Mouse (Mus musculus) T-helper 1 cell (primary cell): ENCODE results near the gene Ifitm3.
"Not testable (repeated sequence)": the region's sequence is repeated elsewhere in the genome, so short reads cannot be mapped to it uniquely, and the experiment has no call there.

Experiments used
- in situ Hi-C: fragments of 300-600 bp; cut with MboI, MseI; formaldehyde crosslinking; loops from one replicate; pipeline ENCODE4 v1.15.1; 2025; ENCODE audit warnings: high pct_unique_total_duplicates

Ifitm3 gene

DNA sequence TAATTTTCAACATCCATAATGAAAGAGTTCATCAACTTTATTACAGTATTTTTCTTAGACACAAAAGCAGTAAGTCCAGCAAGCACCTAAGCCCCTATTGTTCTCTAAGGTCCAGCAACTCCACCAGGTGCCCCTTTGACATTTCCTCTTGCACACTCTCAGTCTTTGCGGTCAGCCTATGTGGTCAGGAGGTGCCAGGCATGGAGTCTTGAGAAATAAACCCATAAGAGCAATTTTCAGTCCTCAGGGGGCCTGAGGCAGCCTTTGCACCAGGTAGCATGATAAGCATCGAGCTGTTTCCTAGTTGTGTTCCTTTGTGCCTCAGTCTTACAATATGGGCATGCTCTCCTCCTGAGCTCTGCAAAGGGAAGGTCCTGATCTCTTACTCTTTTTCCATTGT, 26.1 kb upstream of the Ifitm3 start:
- in situ Hi-C loops = not testable (repeated sequence)

DNA sequence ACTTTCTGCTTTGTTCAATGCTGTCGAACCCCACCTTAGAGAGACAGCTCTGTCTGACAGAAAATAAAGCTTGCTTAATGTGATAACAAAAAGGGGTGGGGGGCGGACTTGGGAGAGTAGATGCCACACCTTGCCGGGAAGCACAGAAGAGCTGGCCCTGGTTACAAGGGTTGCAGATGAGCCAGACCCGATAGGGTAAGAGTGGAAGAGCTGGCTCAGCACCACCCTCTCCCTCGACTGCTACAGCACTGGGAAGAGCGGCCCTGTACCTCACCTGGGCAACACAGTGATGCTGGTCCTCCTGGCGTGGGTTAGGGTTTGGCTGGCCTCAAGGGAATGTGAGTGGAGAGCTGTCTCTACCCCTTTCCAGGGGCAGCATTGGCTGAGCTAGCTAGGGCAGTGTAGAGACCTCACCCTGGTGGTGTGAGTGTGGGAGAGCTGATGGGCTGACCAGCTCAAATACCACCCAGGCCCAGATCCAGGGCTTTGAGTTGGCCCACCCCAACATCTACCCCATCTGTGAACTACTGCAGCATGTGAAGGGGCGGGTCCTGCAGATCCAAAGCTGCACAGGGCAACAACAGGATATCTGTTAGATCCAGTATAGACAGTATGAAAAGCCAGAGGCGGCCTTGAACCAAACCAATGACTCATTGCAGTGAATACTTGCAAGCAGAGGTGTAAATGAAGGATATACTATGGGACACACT, 22.0 kb upstream of the Ifitm3 start:
- in situ Hi-C loops = no loop called here

DNA sequence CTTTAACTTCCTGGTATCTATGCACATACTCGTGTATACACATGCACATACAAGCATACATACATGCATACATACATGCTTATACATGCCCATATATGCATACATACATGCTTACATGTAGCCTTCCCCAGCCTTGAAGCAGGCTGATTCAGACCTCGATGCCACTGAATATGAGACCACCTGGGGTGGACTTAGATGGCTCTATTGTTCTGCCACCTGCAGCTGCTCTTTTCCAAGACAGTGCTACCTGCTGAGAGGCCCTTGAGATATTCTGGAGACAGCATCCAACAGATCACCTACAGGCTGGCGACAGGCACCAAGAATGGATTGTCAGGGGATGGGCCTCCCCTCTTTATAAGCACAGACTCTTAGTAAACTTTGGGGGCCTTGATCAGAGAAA, 19.8 kb upstream of the Ifitm3 start:
- in situ Hi-C loops = no loop called here

DNA sequence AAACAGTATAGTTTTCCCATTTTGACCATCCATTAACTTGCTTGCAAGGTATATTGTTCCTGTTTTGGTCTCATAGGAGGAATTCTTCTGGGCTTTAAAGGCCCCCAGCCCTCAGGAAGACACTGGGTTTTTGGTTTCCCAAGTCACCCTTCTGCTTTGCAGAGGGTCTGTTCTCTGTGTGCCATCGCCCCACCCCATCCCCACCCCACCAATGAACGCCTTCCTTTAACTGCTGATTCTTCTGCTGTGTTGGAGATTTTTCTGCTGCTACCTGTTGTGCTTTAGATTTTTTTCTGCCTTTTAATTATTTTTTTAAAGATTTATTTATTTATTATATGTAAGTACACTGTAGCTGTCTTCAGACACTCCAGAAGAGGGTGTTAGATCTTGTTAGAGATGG, 18.3 kb upstream of the Ifitm3 start, which contains the start of gene Gm17387:
TSS of gene Gm17387 (plus strand) at position 301 of the 400 bp plus-strand sequence.
- in situ Hi-C loops = no loop called here

DNA sequence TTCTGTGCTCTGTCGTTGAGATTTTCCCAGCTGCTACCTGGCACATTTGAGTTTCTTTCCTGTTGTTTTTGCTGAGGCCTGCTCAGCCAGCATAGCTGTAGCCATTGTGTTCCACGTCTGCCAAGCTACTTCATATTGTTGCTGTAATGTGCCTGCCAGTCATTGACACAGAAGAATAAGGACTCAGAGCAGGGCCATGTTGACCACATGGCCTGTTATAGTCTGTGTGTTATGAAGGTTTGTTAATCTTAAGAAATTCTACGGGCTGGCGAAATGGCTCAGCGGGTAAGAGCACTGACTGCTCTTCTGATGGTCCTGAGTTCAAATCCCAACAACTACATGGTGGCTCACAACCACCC, 16.1 kb upstream of the Ifitm3 start:
- in situ Hi-C loops = no loop called here

DNA sequence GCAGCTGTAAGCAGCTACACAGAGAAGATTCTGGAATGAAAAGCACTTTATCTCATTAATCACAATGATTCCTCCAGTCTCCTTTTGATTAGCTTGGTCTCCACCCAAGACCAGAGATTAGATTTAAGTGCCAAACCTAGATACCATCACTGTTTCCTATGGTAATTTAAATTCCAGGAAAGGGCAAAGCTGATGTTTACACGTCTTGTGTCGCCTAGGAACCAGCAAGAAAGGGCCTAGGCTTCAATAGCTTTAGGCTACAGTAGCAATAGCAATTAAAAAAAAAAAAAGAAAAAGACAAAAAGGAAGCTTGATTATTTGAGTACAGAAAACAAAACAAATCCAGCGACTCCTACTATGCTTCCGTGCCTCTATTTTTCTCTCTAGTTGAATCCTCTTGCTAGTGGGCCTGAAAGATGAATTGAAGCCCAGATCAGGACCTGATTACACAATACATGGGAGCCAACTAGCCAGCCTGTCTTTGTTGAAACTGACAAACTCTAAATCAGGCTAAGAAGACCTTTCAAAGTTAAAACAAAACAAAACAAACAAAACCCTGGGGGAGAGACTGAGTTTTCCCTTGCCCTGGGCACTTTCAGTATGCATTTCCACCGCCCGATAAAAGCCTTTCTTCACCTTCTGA, 15.6 kb upstream of the Ifitm3 start:
- in situ Hi-C loops = no loop called here

DNA sequence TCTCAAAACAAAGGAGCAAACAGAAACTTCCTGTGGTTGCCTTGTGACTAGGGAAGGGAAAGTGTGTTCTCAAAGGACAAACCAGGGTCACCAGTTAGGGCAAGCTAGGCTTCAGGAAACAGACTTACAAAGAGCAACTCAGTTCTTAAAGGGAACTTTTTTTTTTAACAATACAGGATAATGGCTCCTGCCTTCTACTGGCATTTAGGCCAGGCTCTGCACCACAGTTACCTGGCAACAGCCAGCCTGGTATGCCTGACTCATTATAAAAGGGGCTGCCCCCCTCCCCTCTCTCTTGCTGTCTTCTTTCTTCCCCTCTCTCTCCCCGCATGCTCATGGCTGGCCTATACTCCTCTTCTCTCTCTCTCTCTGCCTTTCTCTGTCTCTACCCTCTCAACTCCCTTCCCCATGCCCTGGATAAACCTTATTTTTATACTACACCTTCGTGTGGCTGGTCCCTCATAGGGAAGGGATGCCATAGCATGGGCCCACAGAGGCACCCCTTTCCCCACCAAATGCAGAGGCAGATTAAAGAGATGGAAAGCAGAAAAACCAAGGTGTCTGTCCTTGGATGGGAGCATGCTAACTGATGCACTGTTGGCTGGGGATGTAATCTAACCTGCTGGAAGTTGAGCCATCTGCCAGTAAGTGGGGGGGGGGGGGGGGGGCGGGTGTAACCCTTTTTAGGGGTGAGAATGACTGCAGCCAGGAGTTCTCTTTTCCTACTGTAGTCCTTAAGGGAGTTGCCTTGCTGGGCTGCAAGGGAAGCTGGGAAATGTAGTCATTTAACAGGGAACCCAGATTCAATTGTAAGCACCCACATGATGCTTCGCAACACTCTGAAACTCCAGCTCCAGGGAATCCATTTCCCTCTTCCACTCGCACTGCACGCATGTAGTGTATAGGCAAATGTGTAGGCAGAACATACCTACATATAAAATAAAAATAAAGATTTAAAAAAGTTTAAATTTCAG, 14.6 kb upstream of the Ifitm3 start:
- in situ Hi-C loops = no loop called here

DNA sequence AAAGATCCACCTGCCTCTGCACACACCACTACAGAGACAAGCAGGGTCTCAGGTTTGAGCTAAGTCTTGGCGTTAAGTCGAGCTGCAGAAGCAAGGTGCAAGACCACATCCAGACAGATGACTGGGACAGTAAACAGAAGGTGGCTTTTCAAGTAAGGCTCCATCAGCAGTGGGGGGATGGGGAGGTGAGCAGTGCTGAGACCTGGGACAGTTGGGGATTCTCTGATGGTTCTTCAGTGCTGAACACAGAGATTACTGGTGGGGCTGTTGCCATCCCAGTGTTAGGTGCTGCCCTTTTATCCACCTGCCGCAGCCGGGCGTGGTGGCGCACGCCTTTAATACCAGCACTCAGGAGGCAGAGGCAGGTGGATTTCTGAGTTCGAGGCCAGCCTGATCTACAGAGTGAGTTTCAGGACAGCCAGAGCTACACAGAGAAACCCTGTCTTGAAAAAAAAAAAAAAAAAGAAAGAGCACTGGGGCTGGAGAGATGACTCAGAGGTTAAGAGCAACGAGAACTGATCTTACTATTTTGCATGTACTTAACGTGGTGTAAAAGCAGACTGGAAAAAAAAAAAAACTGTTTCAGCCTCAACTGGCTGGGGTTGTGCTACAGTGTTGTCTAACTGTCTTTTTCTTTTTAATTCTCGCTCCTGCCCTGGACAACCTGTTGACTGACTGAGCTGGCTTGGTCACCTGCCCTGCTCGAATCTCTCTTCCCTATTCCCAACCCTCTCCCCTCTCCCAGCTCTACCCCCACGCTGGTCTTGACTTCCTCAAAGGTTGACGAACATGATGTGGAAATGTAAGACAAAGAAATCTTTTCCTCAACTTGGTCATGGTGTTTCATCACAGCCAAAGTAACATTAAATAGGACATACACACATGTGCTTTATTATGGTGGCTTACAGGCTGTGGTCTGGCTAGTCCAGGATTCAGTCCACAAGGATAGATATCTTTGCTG, 11.2 kb upstream of the Ifitm3 start:
- in situ Hi-C loops = no loop called here

DNA sequence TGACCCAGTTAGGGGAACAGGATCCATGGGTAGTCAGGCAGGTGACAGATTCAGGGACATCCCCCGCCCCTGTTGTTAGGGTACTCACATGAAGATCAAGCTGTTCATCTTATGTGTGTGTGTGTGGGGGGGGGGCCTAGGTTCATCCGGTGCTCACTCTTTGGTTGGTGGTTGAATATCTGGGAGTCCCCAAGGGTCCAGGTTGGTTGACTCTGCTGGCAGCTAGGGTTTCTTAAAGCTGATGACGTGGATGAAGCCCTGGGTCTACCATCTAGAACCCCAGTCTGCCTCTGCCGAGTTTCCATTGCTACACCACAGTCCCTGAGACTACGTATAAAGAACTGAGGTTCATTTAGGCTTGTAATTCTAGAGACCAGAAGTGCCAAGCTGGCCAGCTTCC, 8.5 kb upstream of the Ifitm3 start:
- in situ Hi-C loops = no loop called here

DNA sequence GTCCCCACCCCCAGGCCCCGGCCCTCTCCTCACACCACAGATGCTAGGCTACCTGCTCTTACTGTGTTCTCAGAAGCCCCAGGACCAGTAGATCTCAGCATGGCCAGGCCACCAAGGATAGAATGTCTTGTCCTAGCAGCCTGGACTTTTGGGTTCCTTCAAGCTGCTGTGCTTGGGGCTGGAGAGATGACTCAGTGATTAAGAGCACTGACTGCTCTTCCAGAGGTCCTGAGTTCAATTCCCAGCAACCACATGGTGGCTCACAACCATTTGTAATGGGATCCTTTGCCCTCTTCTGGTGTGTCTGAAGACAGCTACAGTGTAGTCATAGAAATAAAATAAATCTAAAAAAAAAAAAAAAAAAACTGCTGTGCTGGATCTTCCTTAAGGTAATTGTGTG, 7.3 kb upstream of the Ifitm3 start, which contains the start of gene Ifitm6:
TSS of gene Ifitm6 (minus strand) at position 101 of the 400 bp plus-strand sequence.
- in situ Hi-C loops = not testable (repeated sequence)

DNA sequence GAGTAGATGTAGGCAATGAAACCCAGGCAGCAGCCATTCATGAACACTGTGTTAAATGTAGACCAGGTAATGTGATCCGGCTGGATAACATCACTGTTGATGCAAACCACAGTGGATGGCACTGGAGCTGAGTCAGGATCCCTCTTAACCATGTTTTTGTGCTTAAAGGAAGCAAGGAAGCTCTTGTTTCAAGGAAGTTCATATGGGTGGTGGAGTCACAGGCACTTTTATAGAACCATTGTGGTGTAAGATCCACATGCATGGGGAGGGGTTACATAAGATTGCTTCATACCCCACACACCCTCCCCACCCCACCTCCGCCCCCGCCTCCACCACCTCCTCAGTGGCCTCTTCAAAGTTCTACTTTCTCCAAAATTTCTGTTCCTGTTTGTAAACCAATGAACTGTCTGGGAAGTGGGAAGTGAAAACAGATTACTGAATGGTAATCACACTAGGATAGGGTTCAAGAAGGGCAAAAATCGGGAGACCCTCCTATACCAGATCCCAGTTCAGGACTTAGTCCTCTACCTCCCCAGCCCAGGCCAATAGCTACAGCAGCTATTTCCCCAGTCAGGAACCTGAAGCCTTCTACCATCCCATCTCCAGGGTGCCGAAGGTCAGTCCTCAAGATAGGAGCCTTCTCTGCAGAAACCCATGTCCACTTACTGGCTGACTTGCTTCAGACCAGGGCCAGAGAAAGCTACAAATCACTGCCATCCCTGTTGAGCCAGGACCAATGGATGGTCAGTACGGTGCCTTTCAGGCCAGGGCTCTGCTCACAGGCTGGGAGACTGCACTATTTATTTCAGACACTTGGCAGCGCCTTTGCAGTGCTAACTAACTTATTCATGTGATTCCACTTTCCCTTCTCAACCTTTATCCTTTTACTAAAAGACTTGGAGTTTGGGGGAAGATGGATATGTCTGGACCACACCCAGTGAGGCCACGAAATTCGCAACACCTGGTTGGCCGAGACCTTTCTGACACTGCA, 6.4 kb upstream of the Ifitm3 start:
- in situ Hi-C loops = no loop called here

DNA sequence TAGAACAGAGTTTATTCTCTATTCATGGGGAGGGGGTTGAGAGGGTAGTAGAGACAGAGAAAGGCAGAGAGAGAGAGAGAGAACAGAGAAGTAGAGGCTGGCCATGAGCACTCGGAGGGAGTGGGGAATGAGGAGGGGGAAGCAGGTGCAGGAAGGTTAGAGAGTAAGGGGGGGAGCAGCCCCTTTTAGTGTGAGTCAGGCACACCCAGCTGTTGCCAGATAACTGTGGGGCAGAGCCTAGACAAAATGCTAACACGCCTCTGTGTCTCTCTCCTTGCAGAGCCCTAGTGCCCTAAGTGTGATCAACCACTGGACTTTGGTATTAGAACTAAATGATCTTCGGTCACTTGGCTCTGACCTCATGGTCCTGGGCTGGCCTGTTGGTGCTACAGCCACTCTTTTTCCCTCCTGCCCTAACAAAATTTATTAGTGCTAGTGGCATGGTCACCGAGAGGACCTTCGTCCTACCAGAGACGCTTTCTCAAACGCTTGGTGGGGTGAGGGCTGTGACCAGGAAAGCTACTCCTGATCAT, 734 bp upstream of the Ifitm3 start:
- in situ Hi-C loops = loop anchor here (5.0 kb wide), 1 partner anchor 36 kb away; no protein-coding TSS in a partner anchor

DNA sequence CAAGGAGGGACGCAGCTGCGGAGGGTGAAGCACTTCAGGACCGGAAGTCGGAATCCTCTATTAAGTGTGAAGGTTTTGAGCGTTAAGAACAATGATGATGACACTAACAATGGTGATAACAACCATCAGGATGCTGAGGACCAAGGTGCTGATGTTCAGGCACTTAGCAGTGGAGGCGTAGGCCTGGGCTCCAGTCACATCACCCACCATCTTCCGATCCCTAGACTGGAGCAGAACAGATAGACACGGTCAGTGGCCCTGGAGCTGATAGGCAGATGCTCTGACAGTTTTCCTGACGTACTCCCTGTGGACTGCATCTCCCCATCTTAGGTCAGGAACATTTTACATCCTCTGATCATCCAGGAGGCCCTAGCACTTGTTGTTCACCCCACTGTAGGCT, 905 bp downstream of the Ifitm3 start:
- in situ Hi-C loops = loop anchor here (5.0 kb wide), 1 partner anchor 38 kb away; no protein-coding TSS in a partner anchor

DNA sequence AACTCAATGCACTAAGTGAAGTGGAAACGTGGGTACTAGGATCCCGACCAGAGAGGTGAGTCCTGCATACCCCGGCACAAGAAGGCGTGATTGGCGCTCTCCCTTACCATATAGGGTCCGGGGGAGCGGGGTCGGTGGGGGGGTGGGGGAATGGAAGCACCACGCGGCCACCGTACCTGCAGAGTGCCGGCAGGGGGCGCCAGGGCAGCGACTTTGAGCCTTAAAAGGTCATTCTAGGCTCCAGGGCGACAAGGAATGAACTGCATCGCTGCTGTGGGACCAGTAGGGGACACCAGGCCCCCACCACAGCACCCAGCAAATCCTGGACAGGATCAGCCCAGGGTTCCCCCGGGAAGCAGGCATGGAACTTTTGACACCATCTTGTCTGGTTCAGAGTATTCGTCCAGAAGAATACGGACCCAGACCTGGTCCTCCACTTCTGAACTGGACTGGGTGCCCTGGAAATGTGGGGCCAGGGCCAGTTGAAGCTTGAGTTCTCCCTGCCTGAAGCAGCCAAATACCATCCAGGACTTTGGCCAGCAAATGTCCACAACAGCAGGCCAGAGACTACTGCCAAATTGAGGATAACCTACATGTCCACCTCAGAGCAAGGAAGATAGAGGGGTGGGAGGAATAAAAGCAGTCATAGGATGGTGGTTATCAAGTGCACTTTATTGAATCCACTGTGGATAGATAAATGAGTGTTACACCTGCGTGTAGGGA, 1.5 kb downstream of the Ifitm3 start:
- in situ Hi-C loops = no loop called here

DNA sequence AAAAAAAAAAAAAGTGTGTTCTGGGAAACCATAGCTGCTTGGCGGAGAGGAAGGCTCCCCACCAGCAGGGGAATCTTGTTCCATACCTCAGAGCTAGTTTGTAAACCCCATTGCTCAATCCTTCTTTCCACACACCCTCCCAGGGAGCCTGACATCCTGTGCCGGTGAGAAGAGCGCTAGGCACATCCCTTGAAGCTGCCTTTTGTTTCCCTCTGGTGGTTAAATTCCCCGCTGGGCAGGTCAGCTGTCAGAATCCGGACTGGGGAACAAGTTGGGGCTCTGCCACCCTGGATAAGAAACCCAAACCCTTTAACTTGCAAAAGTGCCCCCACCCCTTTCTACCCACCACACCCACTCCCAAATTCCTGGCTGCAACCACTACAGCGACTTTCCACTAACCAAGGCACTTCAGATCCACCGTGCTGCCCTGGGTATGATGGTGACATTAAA, 2.2 kb downstream of the Ifitm3 start:
- in situ Hi-C loops = no loop called here

DNA sequence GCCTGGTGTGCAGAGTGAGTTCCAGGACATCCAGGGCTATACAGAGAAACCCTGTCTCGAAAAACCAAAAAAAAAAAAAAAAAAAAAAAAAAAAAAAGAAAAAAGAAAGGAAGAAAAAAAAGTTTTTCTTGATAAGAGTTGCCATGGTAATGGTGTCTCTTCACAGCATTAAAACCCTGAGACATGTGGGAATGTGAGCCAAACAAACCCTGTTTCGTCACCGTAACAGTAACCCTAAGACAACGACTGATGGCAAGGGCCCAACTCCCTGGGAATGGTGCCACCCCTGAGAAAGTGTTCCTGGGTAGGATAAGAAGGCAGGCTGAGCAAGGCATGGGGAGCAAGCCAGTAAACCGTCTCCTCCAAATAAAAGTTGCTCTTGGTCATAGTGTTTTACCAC, 3.7 kb downstream of the Ifitm3 start:
- in situ Hi-C loops = no loop called here

DNA sequence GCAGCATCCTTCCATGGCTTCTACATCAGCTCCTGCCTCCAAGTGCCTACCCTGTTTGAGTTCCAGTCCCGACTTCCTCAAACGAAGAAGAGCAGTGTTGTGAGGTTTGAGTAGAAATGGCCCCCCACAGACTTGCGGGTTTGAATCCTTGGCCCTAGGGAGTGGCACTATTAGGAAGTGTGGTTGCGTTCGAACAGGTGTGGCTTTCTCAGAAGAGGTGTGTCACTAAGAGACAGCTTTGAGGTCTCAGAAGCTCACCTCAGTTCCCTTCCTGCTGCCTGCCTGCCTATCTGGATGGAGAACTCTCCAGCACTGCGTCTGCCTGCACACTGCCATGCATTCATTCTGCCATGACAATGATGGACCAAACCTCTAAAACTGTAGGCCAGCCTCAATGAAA, 4.1 kb downstream of the Ifitm3 start:
- in situ Hi-C loops = no loop called here

DNA sequence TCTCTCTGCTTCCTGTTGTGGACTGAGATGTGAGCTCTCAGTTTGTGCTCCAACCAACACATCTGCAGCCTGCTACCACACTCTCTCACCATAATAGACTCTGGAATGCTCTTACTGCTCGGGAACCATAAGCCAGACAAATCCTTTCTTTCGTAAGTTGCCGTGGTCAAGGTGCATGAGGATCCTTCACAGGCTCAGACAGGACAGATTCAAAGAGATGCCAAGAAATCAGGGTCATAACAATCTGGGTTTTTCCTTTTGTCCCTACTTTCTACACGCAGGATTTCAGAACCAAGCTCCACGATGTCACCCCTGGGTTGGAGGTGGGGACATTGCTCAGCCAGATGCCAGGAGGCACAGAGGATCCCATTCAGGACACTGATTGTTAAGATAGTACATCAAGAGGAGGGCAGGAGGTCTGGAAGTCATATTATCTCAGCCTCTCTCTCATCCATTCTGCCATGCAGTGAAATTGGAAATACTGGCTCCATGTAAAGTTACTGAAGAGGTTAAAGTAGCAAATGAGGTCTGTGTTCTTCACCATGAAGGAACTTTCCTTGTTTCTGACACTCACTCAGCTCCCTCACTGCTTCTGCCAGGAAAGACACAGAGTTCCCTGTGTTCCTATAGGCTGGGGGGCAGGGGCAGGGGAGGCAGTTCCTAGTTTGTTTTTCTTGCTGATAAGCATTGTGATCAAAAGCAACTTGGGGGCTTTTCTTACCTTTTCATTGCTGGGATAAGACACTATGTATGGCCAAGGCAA, 7.1 kb downstream of the Ifitm3 start:
- in situ Hi-C loops = no loop called here
